ENCODE assay signal across 9 mouse cellular contexts in the genomic region with DNA sequence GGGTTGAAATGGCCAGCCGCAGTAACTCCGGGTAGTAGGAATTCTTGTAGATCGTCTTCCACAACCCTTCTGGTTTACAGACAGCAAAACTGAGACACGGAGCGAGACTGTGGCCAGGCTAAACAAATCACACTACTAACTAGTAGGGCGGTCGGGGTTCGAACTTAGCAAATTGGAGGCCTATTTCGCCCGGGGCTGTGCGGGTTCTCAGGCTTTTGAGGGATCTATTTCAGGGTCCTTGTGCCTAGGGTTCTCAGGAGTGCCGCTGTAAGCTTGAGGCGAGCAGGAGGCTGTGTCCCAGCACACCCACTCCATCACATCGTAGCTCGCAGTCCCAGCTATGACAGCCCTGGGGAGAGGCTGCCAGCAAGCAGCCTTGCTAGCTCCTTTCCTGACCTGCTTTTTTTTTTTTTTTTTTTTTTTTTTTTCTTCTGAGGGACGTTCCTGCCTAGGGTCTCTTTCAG. TPM values are rescaled to one million over a fixed set of nuclear protein-coding genes. Genes with fewer than 3 reads are reported as not detected.
DNase-seq lines count a peak whose midpoint lies in the region; ATAC-seq and TF ChIP-seq lines count a peak whose summit lies in the region.
"Had no signal": no experiment of that assay in that cellular context is flagged by ENCODE, and none has a peak within 500 bp of the region (broad histone marks: within the 10 kb centered on the region; RNA-seq: fewer than 3 reads in every experiment).

No protein-coding gene starts in this region.

- peak overlapping the region; percentile 65 for H3K4me2 ChIP-seq in heart, embryonic 11.5 days
- peak overlapping the region; percentile 90 for H3K4me2 ChIP-seq in intestine, embryonic 16.5 days (ENCODE audit: low read depth, low read length)

- WGBS in heart, embryonic 11.5 days (ENCODE audit: insufficient replicate concordance) = under 1% methylated on average over 16 of the region's 16 CpGs
- 0% methylated on average over 16 of the region's 16 CpGs for WGBS in intestine, embryonic 16.5 days

- H3K4me3 ChIP-seq in heart, embryonic 11.5 days (ENCODE audit: low read depth, low read length) = peak overlapping the region; percentile 60
- peak overlapping the region; percentile 76 for H3K4me3 ChIP-seq in G1E (ENCODE audit: low read depth, low read length)
- H3K4me3 ChIP-seq in intestine, embryonic 16.5 days (ENCODE audit: low read length) = peak overlapping the region; percentile 78
- peak overlapping the region; percentile 73 for H3K4me3 ChIP-seq in testis, adult 2 months (ENCODE audit: control insufficient read depth, low read depth, low read length)

- no peaks in the 10 kb centered on the region for H3K9me3 ChIP-seq in heart, embryonic 11.5 days (replicated peaks; ENCODE audit: control insufficient read depth, low read length)
- H3K9me3 ChIP-seq in G1E (replicated peaks) = peaks cover 9% of the 10 kb centered on the region
- no peaks in the 10 kb centered on the region for H3K9me3 ChIP-seq in intestine, embryonic 16.5 days (ENCODE audit: control insufficient read depth, low read length)

- no peak for TF ChIP-seq CTCF in G1E (IDR thresholded peaks at IDR 0.05; ENCODE audit: low read depth, low read length)
- no peak for TF ChIP-seq CTCF in testis, adult 2 months (IDR thresholded peaks at IDR 0.05; ENCODE audit: control insufficient read depth, insufficient read depth, insufficient replicate concordance, low read depth, low read length)

- no peaks in the 10 kb centered on the region for H3K36me3 ChIP-seq in heart, embryonic 11.5 days (ENCODE audit: control insufficient read depth, insufficient read depth, low read length)
- no peaks in the 10 kb centered on the region for H3K36me3 ChIP-seq in G1E (replicated peaks)
- no peaks in the 10 kb centered on the region for H3K36me3 ChIP-seq in intestine, embryonic 16.5 days (ENCODE audit: control insufficient read depth, insufficient read depth, low read length)
- H3K36me3 ChIP-seq in testis, adult 2 months (ENCODE audit: control insufficient read depth, insufficient read depth, low read length) = no peaks in the 10 kb centered on the region

- H3K9ac ChIP-seq in heart, embryonic 11.5 days (ENCODE audit: low read depth, low read length) = peak overlapping the region; percentile 68
- peak overlapping the region; percentile 78 for H3K9ac ChIP-seq in intestine, embryonic 16.5 days (ENCODE audit: low read depth, low read length)

- 0 out of 2 replicates have a peak, but pooled peaks cover 2% of the 10 kb centered on the region for H3K27me3 ChIP-seq in heart, embryonic 11.5 days (ENCODE audit: control insufficient read depth, insufficient read depth, low read length)
- H3K27me3 ChIP-seq in G1E (ENCODE audit: insufficient read depth, low read length) = no peaks in the 10 kb centered on the region
- H3K27me3 ChIP-seq in intestine, embryonic 16.5 days (replicated peaks; ENCODE audit: control insufficient read depth, insufficient read depth, low read length) = no peaks in the 10 kb centered on the region
- H3K27me3 ChIP-seq in testis, adult 2 months (ENCODE audit: control insufficient read depth, insufficient read depth, low read length) = no peaks in the 10 kb centered on the region

- TF ChIP-seq POLR2A in testis, adult 2 months (IDR thresholded peaks at IDR 0.05; ENCODE audit: control insufficient read depth, low read depth, low read length) = no peak

- DNase-seq in heart, adult 8-10 months (ENCODE audit: low spot score) = no peak
- DNase-seq in G1E (ENCODE audit: low spot score) = no peak
- no peak for DNase-seq in ovary, adult 18-20 months (ENCODE audit: low spot score)

- H3K4me1 ChIP-seq in heart, embryonic 11.5 days (ENCODE audit: control insufficient read depth, insufficient read depth, low read length) = peaks cover 6% of the 10 kb centered on the region
- peaks cover 10% of the 10 kb centered on the region for H3K4me1 ChIP-seq in G1E (ENCODE audit: insufficient read depth, low read depth, low read length)
- H3K4me1 ChIP-seq in intestine, embryonic 16.5 days (ENCODE audit: control insufficient read depth, insufficient read depth, low read length) = peaks cover 4% of the 10 kb centered on the region; the same call in 1 of the 2 replicates
- peaks cover 7% of the 10 kb centered on the region for H3K4me1 ChIP-seq in testis, adult 2 months (ENCODE audit: control insufficient read depth, insufficient read depth, low read length)

- peak overlapping the region; percentile 10; the same call in 1 of the 2 replicates for H3K27ac ChIP-seq in heart, embryonic 11.5 days (ENCODE audit: low read depth, low read length)
- peak overlapping the region; percentile 75 for H3K27ac ChIP-seq in intestine, embryonic 16.5 days (ENCODE audit: low read length)
- H3K27ac ChIP-seq in testis, adult 2 months (ENCODE audit: control insufficient read depth, insufficient read depth, low read depth, low read length) = no peak overlapping the region

- ATAC-seq in heart, embryonic 11.5 days (replicated peaks; ENCODE audit: insufficient number of reproducible peaks, low FRiP score, low TSS enrichment) = peak; percentile 63
- peak; percentile 29 for ATAC-seq in G1E (ENCODE audit: extremely low read depth, insufficient number of reproducible peaks, low FRiP score, poor library complexity, severe bottlenecking)
- peak; percentile 55 for ATAC-seq in erythroblast, adult 5-6 weeks (replicated peaks; ENCODE audit: low FRiP score, poor library complexity, severe bottlenecking)
- ATAC-seq in intestine, embryonic 16.5 days = peak; percentile 74
- peak; percentile 41 for ATAC-seq in megakaryocyte, adult 5-6 weeks (ENCODE audit: poor library complexity, severe bottlenecking)

RNA-seq across cellular contexts. Expression of a gene that starts 0.4 kb away (rescaled TPM):
- 6.9 and 7.5 TPM in 2 replicates for polyA plus RNA-seq in heart, embryonic 11.5 days (2014; fragmentation: Nextera tagmentation; extraction: Ambion mirVana)
- 1 to 10 TPM; 2.4 to 4.3 (median 3.3) TPM for total RNA-seq in heart, adult 8-10 months (2022)
- total RNA-seq in G1E (2014; fragmentation: Nextera tagmentation) (8.1 and 13.0 TPM in 2 replicates), G1E (2017) (6.0 and 6.4 TPM in 2 replicates)
- polyA plus RNA-seq in G1E (2012) = 0.43 and 0.44 TPM in 2 replicates
- 4.4 and 10.2 TPM in 2 replicates for total RNA-seq in erythroblast, adult 5-6 weeks (2015; ENCODE audit: low replicate concordance)
- total RNA-seq in erythroblast, adult 5-6 weeks (2017; ENCODE audit: low replicate concordance) = 3.1 and 4.6 TPM in 2 replicates
- polyA plus RNA-seq in intestine, embryonic 16.5 days (2015; fragmentation: Nextera tagmentation; extraction: Ambion mirVana) = 4.0 and 4.6 TPM in 2 replicates
- 15.3 and 15.8 TPM in 2 replicates for total RNA-seq in megakaryocyte, adult 5-6 weeks (2015)
- total RNA-seq in megakaryocyte, adult 5-6 weeks (2017) = 8.8 and 10.3 TPM in 2 replicates
- polyA plus RNA-seq in testis, adult 2 months (2012; rRNA removed) = 1.7 and 2.2 TPM in 2 replicates

RNA-seq across cellular contexts. Expression of a gene that starts 55.4 kb away (rescaled TPM):
- not detected in 2 replicates for polyA plus RNA-seq in heart, embryonic 11.5 days (2014; fragmentation: Nextera tagmentation; extraction: Ambion mirVana)
- total RNA-seq in heart, adult 8-10 months (2022) = not detected
- not detected in 2 replicates for total RNA-seq in G1E (2014; fragmentation: Nextera tagmentation)
- total RNA-seq in G1E (2017) = 0.06 and 0.16 TPM in 2 replicates
- not detected in 2 replicates for polyA plus RNA-seq in G1E (2012)
- total RNA-seq in erythroblast, adult 5-6 weeks (2015; ENCODE audit: low replicate concordance) = not detected in 2 replicates
- total RNA-seq in erythroblast, adult 5-6 weeks (2017; ENCODE audit: low replicate concordance) = not detected in 2 replicates
- not detected in 2 replicates for polyA plus RNA-seq in intestine, embryonic 16.5 days (2015; fragmentation: Nextera tagmentation; extraction: Ambion mirVana)
- total RNA-seq in megakaryocyte, adult 5-6 weeks (2015) = not detected in 2 replicates
- total RNA-seq in megakaryocyte, adult 5-6 weeks (2017) = not detected in 2 replicates
- not detected in 2 replicates for polyA plus RNA-seq in testis, adult 2 months (2012; rRNA removed)
- total RNA-seq: adrenal gland, adult 18-20 months had no signal
